Mouse (Mus musculus): ENCODE data around the gene Tyk2. TPM values are rescaled to one million over a fixed set of nuclear protein-coding genes. Genes with fewer than 3 reads are reported as not detected.
A peak's percentile ranks its signal among the peaks of the same experiment; 100 is the strongest.

Gene Tyk2
- polyA plus RNA-seq, 1 experiment: 19.1 TPM

- DNase-seq (ENCODE audit: extremely low spot score in 1 of 2, low spot score in 1 of 2): no peak
These were observed 14.0 kb downstream of the Tyk2 start for GRCm38 (mm10) chr9:21117073-21117472.

DNA sequence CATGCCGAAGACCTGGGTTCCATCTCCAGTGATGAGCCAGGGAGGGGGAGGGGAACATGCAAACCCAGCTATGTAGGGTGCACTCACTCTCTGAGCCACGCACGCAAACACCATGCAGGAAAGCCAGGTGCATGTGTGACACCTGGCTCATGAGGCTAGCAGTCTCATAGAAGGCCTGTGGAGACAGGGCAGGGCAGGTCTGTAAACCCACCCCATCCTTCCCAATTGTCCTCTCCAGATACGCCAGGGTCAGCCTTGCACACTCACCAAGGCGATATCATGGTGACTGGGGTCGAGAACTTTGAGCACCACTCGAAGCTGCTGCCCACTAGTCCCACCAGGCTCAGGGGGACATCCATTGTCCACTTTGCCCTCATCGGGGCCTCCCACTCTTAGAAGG lies 15.9 kb downstream of the Tyk2 start:
- no peak for DNase-seq (ENCODE audit: extremely low spot score in 1 of 2, low spot score in 1 of 2)

DNA sequence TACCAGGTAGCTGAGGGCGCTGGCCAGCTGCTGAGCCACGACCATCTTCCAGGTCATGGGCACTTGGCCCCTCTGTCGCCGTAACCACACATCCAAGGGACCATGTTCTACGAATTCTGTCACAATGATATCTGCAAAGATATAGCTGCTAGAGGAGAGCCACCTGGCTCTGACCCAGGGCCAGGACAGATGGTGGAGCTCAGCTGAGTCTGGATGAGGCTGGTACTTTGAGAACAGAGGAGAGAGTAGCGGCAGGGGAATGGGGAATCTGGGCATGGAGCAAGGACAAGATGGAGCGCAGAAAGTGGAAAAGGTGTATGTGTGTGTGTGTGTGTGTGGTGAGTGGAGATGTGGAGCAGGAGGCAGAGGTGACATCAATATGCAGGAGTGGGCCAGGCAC lies 16.9 kb downstream of the Tyk2 start:
- no peak for DNase-seq (ENCODE audit: extremely low spot score in 1 of 2, low spot score in 1 of 2)

GRCm38 (mm10) chr9:21113751-21114150 lies 17.3 kb downstream of the Tyk2 start:
- no peak for DNase-seq (ENCODE audit: extremely low spot score in 1 of 2, low spot score in 1 of 2)

DNA sequence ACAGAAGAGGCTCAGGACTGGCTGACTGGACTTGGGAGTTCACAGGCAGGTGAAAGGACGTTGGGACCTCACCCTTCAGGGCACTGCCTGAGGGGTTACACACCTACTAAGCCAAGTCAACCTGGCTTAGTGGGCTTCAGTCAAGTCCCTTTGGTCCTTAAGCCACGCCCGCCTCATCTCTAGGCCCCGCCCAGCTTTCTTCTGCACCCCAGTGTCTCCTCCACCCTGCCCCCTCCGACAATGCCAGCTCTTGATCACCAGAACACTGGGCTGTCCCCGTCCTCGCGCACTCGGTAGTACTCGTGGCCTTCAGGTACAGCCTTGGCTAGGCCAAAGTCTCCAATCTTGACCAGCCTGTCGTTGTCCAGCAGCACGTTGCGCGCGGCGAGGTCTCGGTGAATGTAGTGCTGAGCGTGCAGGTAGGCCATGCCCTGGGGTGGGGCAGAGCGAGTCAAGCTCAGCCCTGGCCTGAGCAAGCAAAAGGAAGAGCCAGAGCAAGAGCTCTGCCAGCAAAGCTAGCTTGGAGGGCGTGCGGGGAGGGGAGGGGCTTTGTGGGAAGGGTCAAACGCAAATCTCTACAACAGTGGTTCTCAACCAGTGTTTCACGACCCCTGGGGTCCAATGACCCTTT lies 23.3 kb downstream of the Tyk2 start:
- DNase-seq (ENCODE audit: extremely low spot score in 1 of 2, low spot score in 1 of 2): no peak

DNA sequence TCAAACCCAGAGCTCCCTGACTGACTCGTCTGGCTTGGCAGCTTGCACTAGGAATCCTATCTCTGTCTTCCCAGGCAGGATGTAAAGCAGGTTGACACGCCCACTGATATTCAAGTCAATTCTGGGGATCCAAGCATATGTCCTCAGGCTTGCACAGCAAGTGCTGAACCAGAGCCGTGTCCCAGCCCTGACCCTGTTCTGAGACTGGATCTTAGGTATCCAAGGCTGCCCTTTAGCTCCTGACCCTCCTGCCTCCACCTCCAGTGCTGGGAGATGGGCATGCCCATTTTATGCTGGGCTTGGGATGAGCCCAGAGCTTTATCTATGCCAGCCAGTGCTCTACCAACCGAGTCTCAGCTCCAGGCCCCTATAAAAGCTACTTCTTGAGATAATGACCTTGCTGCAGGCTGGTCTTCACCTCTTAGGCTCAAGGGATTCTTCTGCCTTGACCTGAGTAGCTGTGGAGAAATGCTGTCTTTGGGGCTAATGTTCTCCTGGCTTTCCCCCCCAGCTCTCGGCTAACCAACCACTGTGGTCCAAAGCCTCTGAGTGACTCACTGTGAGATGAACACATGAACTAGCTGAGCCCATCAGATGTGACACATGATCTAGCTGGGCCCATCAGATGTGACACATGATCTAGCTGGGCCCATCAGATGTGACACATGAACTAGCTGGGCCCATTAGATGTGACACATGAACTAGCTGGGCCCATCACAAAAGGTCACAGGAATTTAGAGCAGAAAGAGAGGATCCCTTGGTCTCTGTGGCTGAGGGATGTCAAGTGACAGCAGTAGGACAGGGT lies 25.1 kb downstream of the Tyk2 start:
- DNase-seq (ENCODE audit: extremely low spot score in 1 of 2, low spot score in 1 of 2): peak in 1 of 2 experiments; percentile 33

- no peak for DNase-seq (ENCODE audit: extremely low spot score in 1 of 2, low spot score in 1 of 2)
These were observed 26.2 kb downstream of the Tyk2 start for GRCm38 (mm10) chr9:21104814-21105213.

- no peak for DNase-seq (ENCODE audit: extremely low spot score in 1 of 2, low spot score in 1 of 2)
These were observed 29.0 kb downstream of the Tyk2 start for GRCm38 (mm10) chr9:21102076-21102475.

DNA sequence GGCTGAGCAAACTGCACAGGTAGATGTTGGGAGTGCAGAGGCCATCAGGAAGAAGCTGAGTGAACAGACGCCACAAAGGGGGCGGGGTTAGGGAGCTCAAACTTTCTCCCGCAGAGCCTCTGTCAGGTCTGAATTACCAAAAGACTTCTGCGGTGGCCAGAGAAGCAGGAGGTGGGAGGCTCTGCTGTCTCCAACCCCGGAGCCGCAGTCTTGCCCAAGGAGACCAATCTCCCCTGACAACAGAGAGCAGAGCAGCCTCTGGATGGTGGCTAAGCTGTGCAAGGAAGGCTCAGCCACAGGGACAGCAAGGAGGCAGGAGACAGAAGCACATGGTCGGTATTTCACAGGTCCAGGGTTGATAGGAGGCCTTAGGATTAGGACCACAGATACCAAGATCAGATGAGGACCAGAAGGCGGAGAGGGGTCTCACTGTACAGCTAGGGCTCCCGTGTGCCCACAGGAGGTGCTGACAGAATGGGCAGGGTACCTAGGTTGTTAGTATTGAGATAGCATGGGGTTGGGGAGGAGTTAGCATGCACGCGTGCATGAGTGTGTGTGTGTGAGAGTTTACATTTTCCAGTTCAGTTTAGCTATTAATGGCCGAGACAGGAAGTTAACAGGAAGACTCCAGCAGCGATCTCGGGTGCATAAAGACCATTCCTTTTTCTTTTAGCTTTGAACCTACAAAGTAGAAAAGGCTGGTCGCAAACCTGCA lies 30.4 kb downstream of the Tyk2 start:
- no peak for DNase-seq (ENCODE audit: extremely low spot score in 1 of 2, low spot score in 1 of 2)

- DNase-seq (ENCODE audit: extremely low spot score in 1 of 2, low spot score in 1 of 2): peak; percentile 72 to 84
These were observed 33.2 kb downstream of the Tyk2 start for GRCm38 (mm10) chr9:21097793-21098192.

GRCm38 (mm10) chr9:21095958-21096357 lies 35.1 kb downstream of the Tyk2 start:
- no peak for DNase-seq (ENCODE audit: extremely low spot score in 1 of 2, low spot score in 1 of 2)

GRCm38 (mm10) chr9:21093423-21093822 lies 37.6 kb downstream of the Tyk2 start:
- DNase-seq (ENCODE audit: extremely low spot score in 1 of 2, low spot score in 1 of 2): no peak

DNA sequence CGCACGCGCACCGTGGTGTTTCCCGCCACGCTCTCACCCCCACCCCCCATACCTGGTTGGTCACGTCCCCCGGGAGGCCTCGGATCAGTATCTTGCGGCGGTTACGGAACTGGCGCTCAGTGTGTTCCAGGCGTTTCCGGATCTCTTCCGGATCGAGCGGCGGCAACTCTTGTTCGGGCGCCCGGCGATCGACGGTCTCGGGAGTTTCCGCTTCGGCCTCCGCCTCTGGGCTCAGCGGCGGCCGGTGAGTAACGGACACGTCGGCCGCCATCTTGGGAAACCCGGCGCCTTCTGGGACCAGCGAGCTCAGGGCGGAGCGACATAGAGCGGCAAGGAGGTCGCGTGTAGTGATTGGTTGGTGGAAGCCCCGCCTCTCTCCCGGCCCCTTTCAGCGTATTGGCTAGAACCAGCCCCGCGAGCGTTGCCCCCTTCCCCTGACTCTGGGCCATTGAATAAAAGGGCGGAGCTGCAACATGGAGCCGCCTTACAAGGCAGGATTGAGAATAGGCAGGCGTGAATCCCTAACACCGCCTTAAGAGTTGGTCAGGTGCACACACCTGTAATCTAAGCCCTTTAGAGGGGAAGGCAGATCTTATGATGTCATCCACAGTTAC lies 39.2 kb downstream of the Tyk2 start, which contains the start of the genes Gm38431 and Raver1:
TSS of gene Gm38431 (minus strand) at position 291 of the 614 bp plus-strand sequence.
TSS of gene Raver1 (minus strand) at position 302 of the 614 bp plus-strand sequence.
- peak; percentile 97 to 98 for DNase-seq (ENCODE audit: extremely low spot score in 1 of 2, low spot score in 1 of 2)

GRCm38 (mm10) chr9:21090972-21091706 lies 39.9 kb downstream of the Tyk2 start:
- DNase-seq (ENCODE audit: extremely low spot score in 1 of 2, low spot score in 1 of 2): no peak

GRCm38 (mm10) chr9:21090537-21090936 lies 40.5 kb downstream of the Tyk2 start:
- no peak for DNase-seq (ENCODE audit: extremely low spot score in 1 of 2, low spot score in 1 of 2)

GRCm38 (mm10) chr9:21083324-21083723 lies 47.7 kb downstream of the Tyk2 start:
- DNase-seq (ENCODE audit: extremely low spot score in 1 of 2, low spot score in 1 of 2): no peak

- DNase-seq (ENCODE audit: extremely low spot score in 1 of 2, low spot score in 1 of 2): no peak
These were observed 49.9 kb downstream of the Tyk2 start for GRCm38 (mm10) chr9:21081127-21081526.

DNA sequence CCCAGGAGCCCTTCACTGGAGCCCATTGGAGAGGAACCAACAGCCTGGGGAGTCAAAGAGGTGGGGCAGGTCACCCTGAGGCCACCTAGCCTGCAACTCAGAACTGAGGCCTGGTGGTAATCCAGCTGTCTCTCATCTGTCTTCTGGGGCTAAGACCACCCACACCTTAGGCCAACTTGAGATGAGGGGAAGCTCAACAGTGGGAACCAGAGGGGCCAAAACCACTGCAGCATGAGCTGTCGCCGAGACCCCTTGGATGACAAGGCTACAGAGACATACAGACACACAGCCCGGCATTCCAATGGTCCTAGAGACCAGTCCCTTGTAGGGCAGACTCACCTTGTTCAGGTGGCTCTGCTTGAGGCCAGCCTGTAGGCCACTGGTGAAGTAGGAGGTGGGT lies 55.4 kb downstream of the Tyk2 start:
- DNase-seq (ENCODE audit: extremely low spot score in 1 of 2, low spot score in 1 of 2): no peak

DNA sequence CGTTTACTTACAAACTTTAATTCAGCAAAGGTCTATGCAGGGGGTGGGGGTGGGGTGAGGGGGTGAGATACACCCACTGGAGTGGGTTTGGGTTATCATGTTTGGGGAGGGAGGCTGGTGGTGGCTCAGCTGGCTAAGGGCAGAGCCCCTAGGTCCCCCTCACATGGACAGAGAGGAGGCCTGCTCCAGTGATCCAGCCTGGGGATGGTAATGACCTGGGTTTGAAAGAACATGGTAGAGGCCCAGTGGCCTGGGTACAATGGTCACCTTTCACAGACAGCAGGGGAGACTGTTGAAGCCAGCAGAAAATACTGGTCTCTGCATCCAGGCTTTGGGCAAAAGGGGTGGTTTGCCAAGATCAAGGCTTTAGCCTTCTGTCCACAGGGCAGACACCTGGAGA lies 56.9 kb downstream of the Tyk2 start:
- no peak for DNase-seq (ENCODE audit: extremely low spot score in 1 of 2, low spot score in 1 of 2)
